Mouse (Mus musculus): ENCODE measurements at regions not wholly inside any gene's neighbourhood (a gene's known extent, or its start where the extent isn't known, plus 50 kb on each side); places are given as distances from the start of the nearest gene placed in this dataset.

DNA sequence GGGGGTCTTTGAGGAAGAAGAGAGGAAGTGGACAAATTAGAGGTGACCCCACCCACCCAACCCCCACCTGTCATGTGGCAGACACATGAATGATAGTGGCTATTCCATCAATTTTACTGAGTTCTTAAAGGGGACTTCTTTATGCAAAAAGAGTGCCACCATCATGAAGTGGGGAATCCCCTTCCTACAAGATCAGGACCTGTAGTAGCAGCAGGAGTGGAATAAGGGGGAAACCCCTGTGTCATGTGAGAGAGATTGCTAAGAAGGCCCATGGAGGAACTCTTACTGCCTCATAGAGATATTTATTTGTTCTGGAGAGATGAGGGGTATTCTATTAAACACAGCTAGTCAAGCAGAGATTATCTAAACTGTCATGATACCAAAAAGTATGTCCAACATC lies 393.4 kb upstream of the Atp11b start:
- DNase-seq (ENCODE audit: low read depth, low spot score): peak; percentile 15

DNA sequence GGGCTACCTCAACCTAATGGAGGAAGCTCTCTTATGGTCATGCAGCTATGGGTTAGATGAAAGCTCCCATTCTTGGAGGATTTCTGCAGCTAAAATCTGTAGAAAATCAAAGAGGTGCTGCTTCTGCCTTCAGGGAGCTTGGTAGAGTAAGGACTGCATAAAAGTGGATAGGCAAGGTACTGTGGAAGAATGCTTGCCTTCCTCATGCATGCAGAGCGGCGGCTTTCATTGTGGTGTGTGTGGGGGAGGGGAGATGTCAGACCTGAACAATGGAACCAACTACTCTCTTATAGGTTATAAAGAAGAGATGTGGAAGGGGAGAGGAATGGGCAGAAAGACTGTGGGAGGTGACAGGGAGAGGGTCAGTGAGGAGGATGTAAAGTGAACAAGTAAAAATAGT lies 392.8 kb upstream of the Atp11b start:
- no peak for DNase-seq (ENCODE audit: low read depth, low spot score)

DNA sequence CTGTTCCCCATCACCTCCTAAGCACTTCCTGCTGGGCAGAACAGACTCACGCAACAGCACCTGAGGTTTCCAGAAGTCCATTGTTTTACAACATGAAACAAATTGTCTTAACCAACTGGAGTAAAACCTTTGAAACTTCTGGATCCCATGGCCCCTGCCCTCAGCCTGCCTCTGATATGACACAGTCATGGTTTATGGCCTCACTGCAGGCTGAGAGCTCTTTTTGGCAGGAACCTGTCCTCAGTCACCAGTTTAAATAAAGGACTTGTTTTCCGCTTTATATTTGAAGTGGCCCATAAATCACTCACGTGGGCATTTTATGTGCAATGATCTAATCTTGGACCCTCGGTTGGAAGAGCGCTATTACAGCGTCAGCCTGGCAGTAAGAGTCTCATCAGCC lies 388.5 kb upstream of the Atp11b start:
- DNase-seq (ENCODE audit: low read depth, low spot score): no peak

- DNase-seq (ENCODE audit: low read depth, low spot score): no peak
Measured at GRCm38 (mm10) chr3:35372276-35372675, 381.6 kb upstream of the Atp11b start.

GRCm38 (mm10) chr3:35387386-35387785 lies 366.5 kb upstream of the Atp11b start:
- DNase-seq (ENCODE audit: low read depth, low spot score): no peak

DNA sequence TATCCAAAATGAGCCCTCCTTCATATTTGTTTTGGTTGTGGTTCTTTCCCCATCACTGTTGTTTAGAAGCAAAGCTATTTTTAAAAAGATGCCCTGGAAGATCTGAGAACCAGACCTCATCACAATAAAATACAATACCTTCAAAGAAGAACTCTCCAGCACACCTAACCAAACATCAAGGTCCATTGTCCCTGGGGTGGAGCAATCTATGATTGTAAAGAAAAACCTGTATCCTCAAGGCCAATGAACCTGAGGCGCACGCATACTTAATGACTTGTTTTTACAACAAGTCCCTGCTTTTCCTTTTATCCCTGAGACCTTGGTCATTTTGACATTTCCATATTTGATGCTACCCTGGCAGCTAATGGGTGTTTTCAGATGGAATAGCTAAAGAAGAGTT lies 361.2 kb upstream of the Atp11b start:
- DNase-seq (ENCODE audit: low read depth, low spot score): no peak

- DNase-seq (ENCODE audit: low read depth, low spot score): no peak
Measured at GRCm38 (mm10) chr3:35400213-35400612, 353.7 kb upstream of the Atp11b start.

- no peak for DNase-seq (ENCODE audit: low read depth, low spot score)
Measured at GRCm38 (mm10) chr3:35402666-35403065, 351.2 kb upstream of the Atp11b start.

GRCm38 (mm10) chr3:35403952-35404351 lies 350.0 kb upstream of the Atp11b start:
- DNase-seq (ENCODE audit: low read depth, low spot score): no peak

DNA sequence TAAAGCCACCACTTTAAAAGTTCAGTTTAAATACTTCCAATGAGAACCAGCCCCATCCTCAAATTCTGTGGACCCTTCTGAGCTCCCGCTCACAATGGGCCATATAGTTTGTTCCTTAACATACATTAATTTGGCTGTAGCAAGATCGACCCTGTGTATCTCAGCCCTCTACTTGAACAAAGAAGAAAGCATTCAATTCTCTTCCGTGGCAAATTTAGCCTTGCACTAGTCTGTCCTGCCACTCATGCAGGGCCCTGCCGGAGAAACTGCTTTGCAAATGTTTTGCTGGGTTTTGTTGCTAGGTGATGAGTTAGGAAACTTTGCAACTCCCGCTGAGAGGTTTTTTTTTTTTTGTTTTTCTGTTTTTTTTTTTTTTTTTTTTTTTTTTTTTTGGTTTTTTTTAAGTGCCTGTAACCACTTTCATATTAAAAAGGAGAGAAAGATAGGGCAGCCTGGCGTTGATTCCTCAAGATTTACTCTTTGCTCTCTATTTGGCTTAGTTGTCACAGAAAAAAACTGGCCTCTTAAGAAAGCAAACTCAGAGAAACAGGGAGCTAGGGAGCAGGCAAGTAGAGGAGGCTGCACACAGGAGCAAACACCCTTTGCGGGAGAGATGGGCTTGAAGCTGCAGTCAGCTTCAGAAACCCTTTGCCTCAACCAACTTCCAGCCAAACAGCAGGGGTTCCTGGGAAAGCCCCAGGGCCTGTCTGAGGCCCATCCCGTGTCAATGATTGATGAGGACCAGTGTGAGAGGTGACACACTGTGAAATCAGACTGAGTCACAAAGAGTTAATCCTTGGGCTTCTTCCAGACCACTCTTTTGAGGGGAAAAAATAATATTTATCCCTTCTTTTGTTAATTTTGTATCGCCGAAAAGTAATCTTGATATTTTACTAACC lies 349.2 kb upstream of the Atp11b start:
- DNase-seq (ENCODE audit: low read depth, low spot score): no peak

DNA sequence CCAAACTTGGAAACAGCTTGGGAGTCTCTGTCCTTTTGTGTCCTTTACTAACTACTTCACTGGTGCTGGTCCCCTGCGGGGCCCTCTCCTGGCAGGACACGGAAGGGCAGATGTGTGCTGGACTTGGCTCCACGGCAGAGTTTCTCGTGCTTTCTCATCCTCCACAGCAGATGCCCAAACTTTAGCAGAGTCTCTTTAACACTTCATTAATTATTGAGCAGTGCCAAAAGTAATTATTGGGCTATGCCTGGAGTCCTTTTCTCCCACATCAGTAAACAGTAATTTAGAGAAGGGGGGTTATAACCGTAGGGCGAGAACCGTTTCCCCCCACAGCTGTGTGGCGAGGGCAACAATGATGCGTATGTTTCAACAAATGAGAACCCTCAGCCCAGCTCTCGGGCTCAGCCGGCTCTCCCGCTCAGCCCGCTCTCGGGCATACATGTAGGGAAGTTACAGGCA lies 348.3 kb upstream of the Atp11b start:
- DNase-seq (ENCODE audit: low read depth, low spot score): no peak

- DNase-seq (ENCODE audit: low read depth, low spot score): no peak
Measured at GRCm38 (mm10) chr3:35437687-35438086, 316.2 kb upstream of the Atp11b start.

- no peak for DNase-seq (ENCODE audit: low read depth, low spot score)
Measured at GRCm38 (mm10) chr3:35462858-35463257, 291.0 kb upstream of the Atp11b start.

DNA sequence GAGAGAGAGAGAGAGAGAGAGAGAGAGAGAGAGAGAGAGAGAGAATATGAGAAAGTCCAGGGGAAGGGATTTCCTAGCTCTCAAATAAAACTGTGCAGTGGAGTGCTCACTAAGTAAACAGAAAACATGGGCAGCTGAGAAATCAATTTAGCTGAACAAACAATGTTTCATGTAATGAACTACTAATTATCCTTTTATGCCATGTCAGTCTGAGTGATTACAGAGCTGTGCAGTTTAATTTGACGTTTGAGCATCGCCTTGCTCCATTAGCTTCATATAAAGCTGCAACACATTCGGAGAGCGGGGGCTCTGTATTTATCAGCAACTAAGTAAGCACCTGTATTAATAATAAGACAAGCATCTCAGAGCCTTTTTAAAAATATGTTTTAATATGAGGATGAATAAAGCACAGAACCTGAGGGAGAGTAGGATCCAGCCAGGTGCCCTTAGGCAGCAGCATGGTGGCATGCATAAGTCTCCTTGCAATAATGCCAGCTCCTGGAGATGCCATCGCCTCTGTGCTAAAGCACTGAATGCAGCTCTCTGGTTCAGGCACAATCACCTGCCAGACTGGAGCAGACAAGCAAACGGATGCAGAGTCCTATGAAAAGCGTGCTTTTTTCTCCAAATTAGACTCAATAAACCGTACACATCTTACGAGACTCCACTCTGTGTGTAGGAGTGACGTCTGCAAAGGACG lies 289.5 kb upstream of the Atp11b start:
- no peak for DNase-seq (ENCODE audit: low read depth, low spot score)

DNA sequence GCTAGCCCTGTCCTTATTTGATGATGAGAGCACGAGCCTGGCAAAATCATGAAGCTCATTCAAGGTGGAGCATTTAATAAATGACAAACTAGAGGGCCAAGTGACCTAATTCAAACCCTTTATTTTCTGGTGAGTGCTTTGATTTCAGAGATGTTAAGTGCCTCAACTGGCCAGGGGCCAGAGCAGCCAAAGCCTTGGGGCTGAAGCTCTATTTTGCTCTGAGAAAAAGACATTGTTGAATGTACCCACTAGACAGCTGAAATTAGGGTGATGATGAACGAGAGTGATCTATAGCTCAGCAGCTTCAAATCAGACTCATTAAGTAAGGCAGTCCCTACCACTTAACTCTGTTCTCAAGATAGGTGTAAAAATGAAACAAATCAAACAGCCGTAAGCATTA lies 287.9 kb upstream of the Atp11b start:
- no peak for DNase-seq (ENCODE audit: low read depth, low spot score)

- DNase-seq (ENCODE audit: low read depth, low spot score): no peak
Measured at GRCm38 (mm10) chr3:35473351-35473750, 280.6 kb upstream of the Atp11b start.

DNA sequence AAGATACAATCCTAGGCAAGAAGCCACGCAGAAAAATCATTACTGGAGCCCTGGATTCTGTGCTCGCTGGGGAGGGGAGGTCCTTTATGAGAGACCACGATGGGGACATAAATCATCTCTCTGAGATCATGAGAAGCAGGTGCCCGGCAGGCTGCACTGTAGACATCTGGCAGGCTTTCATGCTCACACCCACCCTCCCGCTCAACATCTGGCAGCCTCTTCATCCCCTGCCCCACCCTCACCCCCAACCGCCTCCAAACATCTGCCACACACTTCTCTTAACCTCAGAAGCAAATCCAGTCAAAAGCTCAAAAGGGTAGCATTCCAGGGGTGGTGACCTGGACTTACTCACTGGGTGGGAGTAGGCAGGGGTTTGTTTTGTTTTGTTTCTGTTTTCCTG lies 279.5 kb upstream of the Atp11b start:
- no peak for DNase-seq (ENCODE audit: low read depth, low spot score)

DNA sequence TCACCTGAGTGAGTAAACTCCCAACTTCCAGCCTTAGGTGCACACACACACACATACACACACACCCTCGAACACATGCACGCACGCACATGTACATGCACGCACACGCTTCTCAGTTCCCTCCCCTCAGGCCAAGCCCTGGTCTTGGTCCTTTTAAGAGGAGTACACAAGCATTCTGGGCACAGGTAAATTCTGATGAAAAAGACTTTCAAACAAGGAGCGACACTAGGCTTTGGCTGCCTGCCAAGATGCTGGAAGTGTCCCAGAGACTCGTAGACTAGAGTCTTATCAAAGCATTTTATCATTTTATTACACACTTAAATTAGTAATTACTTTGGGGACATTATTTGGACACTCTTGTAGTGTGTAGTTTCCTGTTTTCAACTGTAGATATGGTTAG lies 278.6 kb upstream of the Atp11b start:
- DNase-seq (ENCODE audit: low read depth, low spot score): no peak

DNA sequence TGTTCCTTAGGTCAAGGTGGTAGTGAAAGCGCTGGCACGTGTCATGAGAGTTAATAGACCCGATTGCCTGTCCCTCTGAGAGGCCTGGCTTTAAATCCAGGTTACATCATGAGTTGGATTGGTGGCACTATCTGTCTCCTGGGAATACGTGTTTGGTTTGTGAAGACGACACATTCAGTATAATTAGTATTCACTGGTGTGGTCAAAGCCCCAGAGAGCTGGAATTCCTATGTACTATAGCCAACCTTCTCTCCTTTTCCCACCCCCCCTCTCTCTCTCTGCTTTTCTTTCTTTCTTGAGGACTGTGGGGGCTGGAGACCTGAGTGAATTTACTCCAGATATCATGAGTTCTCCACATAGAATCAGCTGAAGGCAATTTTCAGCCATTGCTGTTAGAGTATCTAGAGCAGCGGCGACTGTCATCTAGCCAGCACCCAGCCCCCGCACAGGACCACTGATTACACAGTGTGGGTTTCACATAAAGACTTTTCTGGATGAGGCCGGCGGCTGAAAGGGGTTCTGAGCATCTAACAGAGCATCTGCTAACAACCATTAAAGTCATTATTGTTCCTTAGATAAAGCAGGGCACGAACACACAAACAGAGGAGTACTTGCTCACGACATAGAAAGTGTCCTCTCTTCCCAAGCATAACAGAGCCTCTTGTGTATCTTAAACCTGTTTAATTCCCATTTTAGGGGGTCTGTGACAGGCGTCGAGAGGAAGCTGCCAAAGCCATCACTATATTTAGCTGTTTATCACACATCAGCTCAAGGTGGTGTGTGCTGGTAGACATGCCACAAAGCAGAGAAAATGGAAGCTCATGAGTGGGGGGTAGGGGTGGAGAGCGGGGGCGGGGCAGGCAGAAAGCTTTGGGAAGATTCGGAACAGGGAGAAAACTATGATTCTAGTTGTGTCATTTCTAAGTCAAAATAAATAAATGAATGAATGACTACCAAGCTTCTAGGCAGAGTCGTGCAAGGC lies 272.9 kb upstream of the Atp11b start:
- no peak for DNase-seq (ENCODE audit: low read depth, low spot score)

DNA sequence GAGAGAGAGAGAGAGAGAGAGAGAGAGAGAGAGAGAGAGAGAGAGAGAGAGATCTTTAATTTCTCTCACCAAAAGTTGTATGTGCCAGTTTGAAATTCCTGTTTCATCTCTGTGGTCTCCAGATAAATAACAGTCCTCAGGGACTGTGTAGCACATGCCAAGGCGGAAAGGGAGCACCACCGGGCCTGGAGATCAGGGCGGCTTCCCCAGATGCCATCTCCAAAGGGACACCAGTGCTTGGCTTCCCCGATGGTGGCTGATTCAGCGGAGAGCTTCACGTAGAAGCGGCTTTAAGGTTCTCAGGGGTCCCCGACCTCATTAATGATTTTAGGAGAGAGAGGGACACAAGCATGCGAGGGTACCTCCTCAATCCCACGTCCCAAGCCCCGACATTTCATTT lies 272.1 kb upstream of the Atp11b start:
- DNase-seq (ENCODE audit: low read depth, low spot score): no peak

DNA sequence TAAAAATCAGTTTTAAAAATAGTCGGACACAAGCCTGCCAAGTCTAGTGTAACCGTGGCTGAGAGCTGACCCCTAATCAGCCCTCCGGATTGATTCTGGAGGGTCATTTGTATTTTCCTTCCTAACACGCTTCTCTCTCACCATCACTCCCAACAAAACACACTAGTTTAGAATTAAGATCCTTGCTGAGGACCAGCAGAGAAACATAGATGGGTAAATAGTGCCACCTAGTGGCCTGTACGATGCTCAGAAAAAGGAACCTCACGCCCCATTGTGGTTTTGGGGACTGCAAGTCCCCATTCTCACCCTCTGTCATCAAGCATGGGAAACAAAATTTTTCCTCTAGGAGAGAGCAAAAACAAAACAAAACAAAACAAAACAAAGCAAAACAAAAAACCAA lies 271.6 kb upstream of the Atp11b start:
- peak; percentile 71 for DNase-seq (ENCODE audit: low read depth, low spot score)

GRCm38 (mm10) chr3:35482759-35483158 lies 271.1 kb upstream of the Atp11b start:
- no peak for DNase-seq (ENCODE audit: low read depth, low spot score)
